Mouse (Mus musculus) midbrain, embryonic 12.5 days (tissue): Measurements from ENCODE around the gene Plb1. TPM values are rescaled to one million over a fixed set of nuclear protein-coding genes. Genes with fewer than 3 reads are reported as not detected.

Source experiments
- ATAC-seq: fragments of 200-750 bp; cut with Nextera tagmentation; 2 replicates; pipeline ENCODE4 v1.8.0; 2017; ENCODE audit warnings: low read depth, moderate TSS enrichment, moderate library complexity; ENCODE audit not compliant: low FRiP score
- H3K27ac ChIP-seq: fragments of 300-500 bp; sonication (generic); replicated peaks from 2 replicates; pipeline ENCODE4 v1.5.1; 2016; ENCODE audit warnings: mild to moderate bottlenecking
- H3K27me3 ChIP-seq: fragments of 300-500 bp; sonication (generic); 2 replicates; pipeline ENCODE4 v1.6.1; 2016; ENCODE audit warnings: mild to moderate bottlenecking
- H3K36me3 ChIP-seq: fragments of 300-500 bp; sonication (generic); 2 replicates; pipeline ENCODE4 v1.6.1; 2016
- H3K4me1 ChIP-seq: fragments of 300-500 bp; sonication (generic); 2 replicates; pipeline ENCODE4 v1.6.1; 2016
- H3K4me2 ChIP-seq: fragments of 300-500 bp; sonication (generic); replicated peaks from 2 replicates; pipeline ENCODE4 v1.6.1; 2016; ENCODE audit warnings: mild to moderate bottlenecking, moderate library complexity
- H3K4me3 ChIP-seq: fragments of 300-500 bp; sonication (generic); 2 replicates; pipeline ENCODE4 v1.5.1; 2016; ENCODE audit warnings: mild to moderate bottlenecking
- H3K9ac ChIP-seq: fragments of 300-500 bp; sonication (generic); replicated peaks from 2 replicates; pipeline ENCODE4 v1.6.1; 2016; ENCODE audit warnings: mild to moderate bottlenecking, moderate library complexity
- H3K9me3 ChIP-seq: fragments of 300-500 bp; sonication (generic); 2 replicates; pipeline ENCODE4 v1.6.1; 2016; ENCODE audit warnings: mild to moderate bottlenecking
- WGBS: fragments of 180-500 bp; shearing (Covaris S2); methylation state at CpG from one replicate; pipeline ENCODE4 v1.1.7; 2016; 5-methylcytosine and 5-hydroxymethylcytosine counted together
- polyA plus RNA-seq: library from polyadenylated mRNA; unstranded; fragments of >200 nt; fragmentation: Nextera tagmentation; extraction: Ambion mirVana; gene quantifications from 2 replicates; pipeline ENCODE4 v1.2.1, GENCODE M21; 2016

Gene Plb1
- polyA plus RNA-seq, 1 experiment from 2014 or later, result 0.06 TPM

GRCm38 (mm10) chr5:32409747-32410146, 177.2 kb downstream of the Plb1 start:
- 84% methylated on average over 2 of the region's 2 CpGs for WGBS
- H3K9ac ChIP-seq, result no peak overlapping the region
- H3K27me3 ChIP-seq, result no peaks in the 10 kb centered on the region
- H3K4me1 ChIP-seq, result peaks cover 10% of the 10 kb centered on the region; the same call in 1 of the 2 replicates
- ATAC-seq, result no peak
- H3K27ac ChIP-seq, result no peak overlapping the region
- H3K9me3 ChIP-seq, result no peaks in the 10 kb centered on the region
- H3K4me3 ChIP-seq, result no peak overlapping the region
- no peaks in the 10 kb centered on the region for H3K36me3 ChIP-seq
- no peak overlapping the region for H3K4me2 ChIP-seq

GRCm38 (mm10) chr5:32410954-32411688, 178.6 kb downstream of the Plb1 start:
- Histone ChIP-seq H3K4me2 (no peak overlapping the region), H3K27me3 (no peaks in the 10 kb centered on the region), H3K36me3 (no peaks in the 10 kb centered on the region), H3K9ac (no peak overlapping the region), H3K27ac (no peak overlapping the region), H3K4me3 (no peak overlapping the region), H3K9me3 (no peaks in the 10 kb centered on the region), H3K4me1 (peaks cover 5% of the 10 kb centered on the region; the same call in 1 of the 2 replicates)
- ATAC-seq, result no peak
- WGBS, result 82% methylated on average over 3 of the region's 3 CpGs

GRCm38 (mm10) chr5:32412186-32412950, 179.9 kb downstream of the Plb1 start:
- ATAC-seq, result no peak
- Histone ChIP-seq H3K4me1 (peaks cover 5% of the 10 kb centered on the region; the same call in 1 of the 2 replicates), H3K27me3 (no peaks in the 10 kb centered on the region), H3K4me2 (no peak overlapping the region), H3K36me3 (no peaks in the 10 kb centered on the region), H3K27ac (no peak overlapping the region), H3K9me3 (no peaks in the 10 kb centered on the region), H3K9ac (no peak overlapping the region), H3K4me3 (no peak overlapping the region)
- 22% methylated on average over 1 of the region's 1 CpGs for WGBS

- Histone ChIP-seq H3K36me3 (no peaks in the 10 kb centered on the region), H3K4me3 (no peak overlapping the region), H3K4me1 (peaks cover 5% of the 10 kb centered on the region; the same call in 1 of the 2 replicates), H3K4me2 (no peak overlapping the region), H3K9ac (no peak overlapping the region), H3K27ac (no peak overlapping the region), H3K9me3 (no peaks in the 10 kb centered on the region), H3K27me3 (no peaks in the 10 kb centered on the region)
- no peak for ATAC-seq
- WGBS, result 69% methylated on average over 2 of the region's 2 CpGs
Observed at GRCm38 (mm10) chr5:32413083-32413482, 180.6 kb downstream of the Plb1 start.

GRCm38 (mm10) chr5:32413569-32413968, 181.1 kb downstream of the Plb1 start:
- no peak overlapping the region for H3K4me3 ChIP-seq
- 73% methylated on average over 2 of the region's 2 CpGs for WGBS
- no peak for ATAC-seq

GRCm38 (mm10) chr5:32414461-32414985, 182.0 kb downstream of the Plb1 start:
- H3K9me3 ChIP-seq, result no peaks in the 10 kb centered on the region
- no peaks in the 10 kb centered on the region for H3K27me3 ChIP-seq
- H3K4me3 ChIP-seq, result no peak overlapping the region
- H3K9ac ChIP-seq, result no peak overlapping the region
- no peak for ATAC-seq
- no peak overlapping the region for H3K27ac ChIP-seq
- 89% methylated on average over 5 of the region's 5 CpGs for WGBS
- H3K36me3 ChIP-seq, result no peaks in the 10 kb centered on the region
- no peak overlapping the region for H3K4me2 ChIP-seq
- H3K4me1 ChIP-seq, result peaks cover 5% of the 10 kb centered on the region; the same call in 1 of the 2 replicates

More at GRCm38 (mm10) chr5:32413569-32413968, 181.1 kb downstream of the Plb1 start:
- no peaks in the 10 kb centered on the region for H3K36me3 ChIP-seq
- peaks cover 5% of the 10 kb centered on the region; the same call in 1 of the 2 replicates for H3K4me1 ChIP-seq
- H3K4me2 ChIP-seq, result no peak overlapping the region
- no peak overlapping the region for H3K27ac ChIP-seq
- no peaks in the 10 kb centered on the region for H3K27me3 ChIP-seq
- H3K9ac ChIP-seq, result no peak overlapping the region
- no peaks in the 10 kb centered on the region for H3K9me3 ChIP-seq

GRCm38 (mm10) chr5:32415554-32415953, 183.0 kb downstream of the Plb1 start:
- ATAC-seq, result no peak
- H3K27me3 ChIP-seq, result no peaks in the 10 kb centered on the region
- H3K4me3 ChIP-seq, result no peak overlapping the region
- no peaks in the 10 kb centered on the region for H3K9me3 ChIP-seq
- WGBS, result 89% methylated on average over 6 of the region's 6 CpGs
- peaks cover 5% of the 10 kb centered on the region; the same call in 1 of the 2 replicates for H3K4me1 ChIP-seq
- no peak overlapping the region for H3K9ac ChIP-seq
- no peaks in the 10 kb centered on the region for H3K36me3 ChIP-seq
- no peak overlapping the region for H3K27ac ChIP-seq
- H3K4me2 ChIP-seq, result no peak overlapping the region

Other genes starting within 250 kb of the Plb1 start
- gene Fosl2, start 96.9 kb upstream of the Plb1 start, polyA plus RNA-seq, result 0.81 and 0.96 TPM in 2 replicates
- gene Ppp1cb, start 226.1 kb downstream of the Plb1 start, polyA plus RNA-seq, result 209 and 222 TPM in 2 replicates